Mouse (Mus musculus): Measurements from ENCODE around the gene Mlxipl. TPM values are rescaled to one million over a fixed set of nuclear protein-coding genes. Genes with fewer than 3 reads are reported as not detected.

Mlxipl gene
- polyA plus RNA-seq, 1 experiment from 2014 or later, result 2.8 TPM

GRCm38 (mm10) chr5:135118589-135119081 is 28.9 kb downstream of the Mlxipl start:
- Histone ChIP-seq H3K9ac (no peak overlapping the region), H3K27me3 (peaks cover 15% of the 10 kb centered on the region), H3K4me2 (peak overlapping the region; percentile 24; the same call in 1 of the 2 replicates), H3K4me3 (no peak overlapping the region), H3K36me3 (no peaks in the 10 kb centered on the region), H3K4me1 (peaks cover 7% of the 10 kb centered on the region), H3K27ac (peak overlapping the region; percentile 50), H3K9me3 (no peaks in the 10 kb centered on the region)
- WGBS, result 7% methylated on average over 6 of the region's 6 CpGs
- ATAC-seq (ENCODE audit: borderline replicate concordance, extremely low read depth, low FRiP score, low TSS enrichment), result peak; percentile 64

- 52% methylated on average over 4 of the region's 4 CpGs for WGBS
- H3K4me3 ChIP-seq, result no peak overlapping the region
- H3K9ac ChIP-seq, result no peak overlapping the region
- peaks cover 15% of the 10 kb centered on the region for H3K27me3 ChIP-seq
- peaks cover 7% of the 10 kb centered on the region for H3K4me1 ChIP-seq
- no peak for ATAC-seq (ENCODE audit: borderline replicate concordance, extremely low read depth, low FRiP score, low TSS enrichment)
- no peaks in the 10 kb centered on the region for H3K36me3 ChIP-seq
- no peaks in the 10 kb centered on the region for H3K9me3 ChIP-seq
- H3K27ac ChIP-seq, result no peak overlapping the region
- H3K4me2 ChIP-seq, result no peak overlapping the region
Measured at GRCm38 (mm10) chr5:135120753-135121152, 31.1 kb downstream of the Mlxipl start.

DNA sequence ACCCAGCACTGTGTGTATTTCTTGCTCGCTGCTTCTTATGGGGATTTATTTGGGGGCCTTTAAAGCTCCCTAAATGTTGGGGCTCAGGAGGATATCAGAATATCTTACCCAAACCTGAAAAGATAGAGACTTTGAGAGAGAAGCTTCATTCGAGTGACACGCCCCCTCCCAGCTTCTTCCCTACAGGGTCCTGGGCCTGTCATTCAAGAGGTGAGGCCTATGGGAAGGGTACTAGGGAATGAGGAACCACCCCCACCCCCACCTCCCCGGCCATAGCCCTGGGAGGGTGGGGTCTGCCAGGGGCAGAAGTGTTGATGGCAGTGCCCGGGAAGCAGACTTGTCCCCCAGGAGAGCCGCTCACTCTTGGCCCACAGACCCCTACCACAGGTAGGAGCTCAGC is 36.4 kb downstream of the Mlxipl start:
- Histone ChIP-seq H3K27ac (no peak overlapping the region), H3K4me3 (no peak overlapping the region), H3K9ac (no peak overlapping the region), H3K9me3 (no peaks in the 10 kb centered on the region), H3K27me3 (peaks cover 11% of the 10 kb centered on the region), H3K36me3 (no peaks in the 10 kb centered on the region), H3K4me1 (no peaks in the 10 kb centered on the region), H3K4me2 (no peak overlapping the region)
- 51% methylated on average over 6 of the region's 6 CpGs for WGBS
- ATAC-seq (ENCODE audit: borderline replicate concordance, extremely low read depth, low FRiP score, low TSS enrichment), result no peak

GRCm38 (mm10) chr5:135127669-135128068 is 38.0 kb downstream of the Mlxipl start:
- H3K36me3 ChIP-seq, result no peaks in the 10 kb centered on the region
- no peaks in the 10 kb centered on the region for H3K9me3 ChIP-seq
- no peak overlapping the region for H3K4me3 ChIP-seq
- 77% methylated on average over 6 of the region's 6 CpGs for WGBS
- no peak for ATAC-seq (ENCODE audit: borderline replicate concordance, extremely low read depth, low FRiP score, low TSS enrichment)
- H3K4me1 ChIP-seq, result no peaks in the 10 kb centered on the region
- H3K27me3 ChIP-seq, result peaks cover 9% of the 10 kb centered on the region
- no peak overlapping the region for H3K4me2 ChIP-seq
- H3K27ac ChIP-seq, result no peak overlapping the region
- no peak overlapping the region for H3K9ac ChIP-seq

DNA sequence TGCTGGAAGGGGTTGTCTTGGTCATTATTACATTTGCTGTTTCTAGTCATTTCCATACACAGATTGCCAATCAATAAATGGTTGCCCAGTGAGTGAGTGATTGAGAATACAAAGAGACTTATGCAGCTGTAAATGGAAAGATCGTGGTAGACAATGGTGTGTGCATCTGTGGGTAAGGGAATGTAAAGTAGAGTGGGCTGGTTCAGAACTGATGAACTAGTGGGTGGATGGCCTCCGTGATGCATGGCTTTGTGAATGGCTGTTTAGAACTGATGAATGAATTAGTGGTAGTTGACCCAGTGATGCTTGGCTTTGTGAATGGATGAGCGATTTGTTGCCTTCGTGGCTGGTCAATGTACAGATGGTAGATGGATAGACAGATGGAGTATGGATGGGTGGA is 40.1 kb downstream of the Mlxipl start:
- H3K27ac ChIP-seq, result no peak overlapping the region
- H3K27me3 ChIP-seq, result peaks cover 29% of the 10 kb centered on the region
- no peak for ATAC-seq (ENCODE audit: borderline replicate concordance, extremely low read depth, low FRiP score, low TSS enrichment)
- 82% methylated on average over 4 of the region's 4 CpGs for WGBS
- no peaks in the 10 kb centered on the region for H3K9me3 ChIP-seq
- H3K4me3 ChIP-seq, result no peak overlapping the region
- no peak overlapping the region for H3K4me2 ChIP-seq
- H3K4me1 ChIP-seq, result peaks cover 8% of the 10 kb centered on the region; the same call in 1 of the 2 replicates
- H3K36me3 ChIP-seq, result no peaks in the 10 kb centered on the region
- H3K9ac ChIP-seq, result no peak overlapping the region

DNA sequence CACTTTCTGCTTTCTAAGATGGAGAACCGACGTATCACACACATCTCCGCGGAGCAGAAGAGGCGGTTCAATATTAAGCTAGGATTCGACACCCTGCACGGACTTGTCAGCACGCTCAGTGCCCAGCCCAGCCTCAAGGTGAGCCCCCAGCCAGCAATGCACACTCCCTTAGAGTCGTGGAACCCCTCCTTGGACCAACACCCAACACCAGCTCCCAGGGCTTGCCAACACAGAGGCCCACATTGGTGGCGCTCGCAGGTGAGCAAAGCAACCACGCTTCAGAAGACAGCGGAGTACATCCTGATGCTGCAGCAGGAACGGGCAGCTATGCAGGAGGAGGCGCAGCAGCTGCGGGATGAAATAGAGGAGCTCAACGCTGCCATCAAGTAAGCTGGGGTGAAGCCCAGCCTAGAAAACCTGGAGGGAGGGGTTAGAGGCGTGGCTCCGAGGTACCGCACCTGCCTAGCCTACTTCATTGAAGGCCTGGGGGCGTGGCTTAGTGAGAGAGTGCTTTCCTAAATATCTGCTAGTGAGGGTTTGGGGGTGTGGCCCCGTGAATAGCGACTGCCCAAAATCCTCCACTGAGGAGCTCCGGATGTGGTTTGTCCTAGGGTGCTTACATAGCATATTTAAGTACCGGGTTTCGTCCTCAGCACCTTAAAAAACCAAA is 44.2 kb downstream of the Mlxipl start:
- Histone ChIP-seq H3K4me2 (peak overlapping the region; percentile 50), H3K4me3 (peak overlapping the region; percentile 18), H3K27ac (no peak overlapping the region), H3K4me1 (peaks cover 8% of the 10 kb centered on the region; the same call in 1 of the 2 replicates), H3K9ac (no peak overlapping the region), H3K36me3 (no peaks in the 10 kb centered on the region), H3K9me3 (no peaks in the 10 kb centered on the region), H3K27me3 (peaks cover 29% of the 10 kb centered on the region)
- 3% methylated on average over 26 of the region's 26 CpGs for WGBS
- peak; percentile 73 for ATAC-seq (ENCODE audit: borderline replicate concordance, extremely low read depth, low FRiP score, low TSS enrichment)

DNA sequence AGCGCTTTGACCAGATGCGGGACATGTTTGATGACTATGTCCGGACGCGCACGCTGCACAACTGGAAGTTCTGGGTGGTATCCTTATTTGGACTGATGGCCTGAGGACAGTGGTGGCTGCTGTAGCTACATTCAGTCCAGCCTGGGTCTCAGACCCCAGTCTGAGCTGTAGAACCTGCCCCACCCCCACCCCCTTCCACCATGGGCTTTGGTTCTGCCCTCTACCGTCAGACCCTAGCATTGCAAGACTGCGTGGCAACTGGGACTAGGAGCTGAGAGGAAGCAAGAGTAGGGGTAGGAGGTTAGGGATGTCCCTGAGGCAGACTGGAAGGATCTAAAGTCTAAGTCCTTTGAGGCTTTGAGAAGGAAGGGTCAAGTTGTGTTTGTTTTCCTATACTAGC is 44.8 kb downstream of the Mlxipl start:
- Histone ChIP-seq H3K36me3 (no peaks in the 10 kb centered on the region), H3K4me2 (peak overlapping the region; percentile 50), H3K4me3 (peak overlapping the region; percentile 18), H3K4me1 (peaks cover 8% of the 10 kb centered on the region; the same call in 1 of the 2 replicates), H3K9ac (no peak overlapping the region), H3K27me3 (peaks cover 29% of the 10 kb centered on the region), H3K9me3 (no peaks in the 10 kb centered on the region), H3K27ac (no peak overlapping the region)
- no peak for ATAC-seq (ENCODE audit: borderline replicate concordance, extremely low read depth, low FRiP score, low TSS enrichment)
- 4% methylated on average over 8 of the region's 8 CpGs for WGBS

DNA sequence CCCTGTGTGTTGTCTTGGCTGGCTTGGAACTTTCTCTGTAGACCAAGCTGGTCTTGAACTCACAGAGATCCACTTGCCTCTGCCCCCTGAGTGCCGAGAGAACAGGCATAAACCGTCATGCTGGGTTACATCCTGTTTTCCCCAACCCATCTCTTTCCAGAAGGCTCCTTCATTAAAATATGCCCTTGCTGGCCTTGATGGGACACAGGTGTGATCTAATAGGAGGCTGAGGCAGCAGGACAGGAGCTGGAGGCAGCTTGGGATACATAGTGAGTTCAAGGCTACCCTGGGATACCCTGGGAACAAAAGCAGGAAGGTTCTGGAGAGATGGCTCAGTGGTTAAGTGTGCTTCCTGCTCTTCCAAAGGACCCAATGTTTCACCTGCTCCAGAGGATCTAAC is 50.2 kb downstream of the Mlxipl start:
- Histone ChIP-seq H3K4me3 (no peak overlapping the region), H3K9me3 (no peaks in the 10 kb centered on the region), H3K36me3 (no peaks in the 10 kb centered on the region), H3K27me3 (no peaks in the 10 kb centered on the region; the same call in 1 of the 2 replicates), H3K4me1 (no peaks in the 10 kb centered on the region), H3K4me2 (no peak overlapping the region), H3K27ac (no peak overlapping the region), H3K9ac (no peak overlapping the region)
- WGBS, result 63% methylated on average over 2 of the region's 2 CpGs
- no peak for ATAC-seq (ENCODE audit: borderline replicate concordance, extremely low read depth, low FRiP score, low TSS enrichment)

- Histone ChIP-seq H3K4me2 (no peak overlapping the region), H3K4me1 (peaks cover 5% of the 10 kb centered on the region; the same call in 1 of the 2 replicates), H3K27me3 (no peaks in the 10 kb centered on the region), H3K36me3 (no peaks in the 10 kb centered on the region), H3K27ac (no peak overlapping the region), H3K9me3 (no peaks in the 10 kb centered on the region), H3K9ac (no peak overlapping the region), H3K4me3 (no peak overlapping the region)
- 49% methylated on average over 4 of the region's 4 CpGs for WGBS
- ATAC-seq (ENCODE audit: borderline replicate concordance, extremely low read depth, low FRiP score, low TSS enrichment), result no peak
Measured at GRCm38 (mm10) chr5:135144469-135144868, 54.8 kb downstream of the Mlxipl start.

DNA sequence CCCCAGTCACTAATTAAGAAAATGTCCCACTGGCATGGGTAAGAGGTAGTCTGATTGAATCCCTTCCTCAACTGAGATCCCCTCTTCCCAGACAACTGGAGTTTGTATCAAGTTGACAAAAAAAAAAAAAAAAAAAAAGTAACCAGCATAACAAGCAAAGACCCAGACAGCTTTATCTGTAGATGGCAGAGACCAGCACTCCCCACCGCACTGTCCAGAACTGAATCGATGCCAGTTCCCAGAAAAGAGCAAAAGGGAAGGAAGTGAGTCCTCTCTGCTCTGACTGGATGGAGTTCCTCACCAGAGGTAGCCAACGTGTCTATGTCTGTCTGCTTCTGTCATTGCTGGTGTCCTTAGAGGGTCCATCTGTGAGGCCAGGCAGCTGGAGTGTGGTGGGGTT is 55.8 kb downstream of the Mlxipl start:
- no peaks in the 10 kb centered on the region for H3K27me3 ChIP-seq
- peaks cover 8% of the 10 kb centered on the region for H3K4me1 ChIP-seq
- H3K9ac ChIP-seq, result no peak overlapping the region
- H3K36me3 ChIP-seq, result no peaks in the 10 kb centered on the region
- no peak overlapping the region for H3K4me2 ChIP-seq
- no peaks in the 10 kb centered on the region for H3K9me3 ChIP-seq
- 76% methylated on average over 3 of the region's 3 CpGs for WGBS
- no peak for ATAC-seq (ENCODE audit: borderline replicate concordance, extremely low read depth, low FRiP score, low TSS enrichment)
- no peak overlapping the region for H3K27ac ChIP-seq
- H3K4me3 ChIP-seq, result no peak overlapping the region

DNA sequence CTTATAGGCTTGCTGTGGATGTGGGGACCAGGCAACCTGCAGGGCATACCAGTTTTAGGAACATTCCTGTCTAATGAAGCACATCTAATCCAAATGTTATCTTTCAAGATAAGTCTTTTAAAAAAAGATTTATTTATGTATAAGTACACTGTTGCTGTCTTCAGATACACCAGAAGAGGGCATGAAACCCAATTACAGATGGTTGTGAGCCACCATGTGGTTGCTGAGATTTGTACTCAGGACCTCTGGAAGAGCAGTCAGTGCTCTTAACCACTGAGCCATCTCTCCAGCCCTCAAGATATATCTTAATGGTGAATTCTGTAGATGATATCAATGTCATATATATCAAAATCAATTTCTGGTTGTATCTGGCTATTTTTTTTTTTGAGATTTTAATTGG is 56.3 kb downstream of the Mlxipl start:
- H3K9me3 ChIP-seq, result no peaks in the 10 kb centered on the region
- no peak overlapping the region for H3K9ac ChIP-seq
- H3K27me3 ChIP-seq, result no peaks in the 10 kb centered on the region
- no peaks in the 10 kb centered on the region for H3K36me3 ChIP-seq
- no peak overlapping the region for H3K4me3 ChIP-seq
- no peak overlapping the region for H3K27ac ChIP-seq
- peaks cover 13% of the 10 kb centered on the region for H3K4me1 ChIP-seq
- no peak for ATAC-seq (ENCODE audit: borderline replicate concordance, extremely low read depth, low FRiP score, low TSS enrichment)
- H3K4me2 ChIP-seq, result no peak overlapping the region

GRCm38 (mm10) chr5:135148715-135149052 is 59.0 kb downstream of the Mlxipl start:
- H3K27me3 ChIP-seq, result no peaks in the 10 kb centered on the region
- peak overlapping the region; percentile 78 for H3K4me2 ChIP-seq
- peak overlapping the region; percentile 43 for H3K9ac ChIP-seq
- H3K27ac ChIP-seq, result peak overlapping the region; percentile 80
- H3K4me1 ChIP-seq, result peaks cover 14% of the 10 kb centered on the region
- H3K36me3 ChIP-seq, result peaks cover 10% of the 10 kb centered on the region; the same call in 1 of the 2 replicates
- WGBS, result under 1% methylated on average over 13 of the region's 13 CpGs
- no peaks in the 10 kb centered on the region for H3K9me3 ChIP-seq
- no peak; the same call in none of the 2 replicates for ATAC-seq (ENCODE audit: borderline replicate concordance, extremely low read depth, low FRiP score, low TSS enrichment)
- H3K4me3 ChIP-seq, result peak overlapping the region; percentile 73

Data from lung, embryonic 15.5 days (tissue).